Mouse (Mus musculus): ENCODE results near the gene Sf3b5. TPM values are rescaled to one million over a fixed set of nuclear protein-coding genes. Genes with fewer than 3 reads are reported as not detected.
A peak's percentile ranks its signal among the peaks of the same experiment; 100 is the strongest.

Sf3b5 gene
- polyA plus RNA-seq (2014; fragmentation: Nextera tagmentation; extraction: Ambion mirVana), result 38.3 and 40.7 TPM in 2 replicates

DNA sequence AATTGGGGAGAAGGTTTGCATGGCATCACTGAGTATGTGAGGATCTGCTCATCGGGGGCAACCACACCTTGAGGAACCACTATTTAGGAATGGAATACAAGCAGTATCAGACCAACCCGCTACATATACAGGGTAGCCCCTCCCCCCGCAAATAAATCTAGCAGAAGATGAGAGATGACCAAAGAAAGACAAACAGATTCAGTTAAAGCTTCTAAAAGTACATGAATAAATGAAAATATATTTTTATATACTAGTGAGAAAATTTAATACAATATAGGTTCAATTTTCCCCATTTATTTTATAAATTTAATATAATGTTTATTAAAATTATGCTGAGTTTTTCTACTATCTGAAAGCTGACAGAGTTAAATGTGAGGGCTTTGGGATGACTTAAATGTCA lies at the start of gene Sf3b5:
TSS of gene Sf3b5 (plus strand) at position 301 of the 400 bp plus-strand sequence.
- WGBS, result 93% methylated on average over 3 of the region's 3 CpGs
- no peak within 1 kb of the TSS for H3K9ac ChIP-seq (ENCODE audit: low read depth, low read length)
- H3K9me3 ChIP-seq (ENCODE audit: control insufficient read depth, low read length), result no peaks in the 10 kb centered on the region
- DNase-seq (ENCODE audit: low spot score) (no peak), ATAC-seq (ENCODE audit: low FRiP score) (no peak)
- H3K4me3 ChIP-seq (ENCODE audit: low read depth, low read length), result no peak within 1 kb of the TSS
- no peaks in the 10 kb centered on the region for H3K36me3 ChIP-seq (ENCODE audit: control insufficient read depth, insufficient read depth, low read length)
- H3K4me1 ChIP-seq (replicated peaks; ENCODE audit: control insufficient read depth, insufficient read depth, low read length), result 0 out of 2 replicates have a peak, but pooled peaks cover 2% of the 10 kb centered on the region
- H3K27ac ChIP-seq (ENCODE audit: low read depth, low read length), result no peak within 1 kb of the TSS
- no peak within 1 kb of the TSS for H3K4me2 ChIP-seq (replicated peaks; ENCODE audit: low read depth, low read length)
- no peaks in the 10 kb centered on the region for H3K27me3 ChIP-seq (ENCODE audit: control insufficient read depth, insufficient read depth, low read length)

GRCm38 (mm10) chr10:12955831-12956230 lies 49.3 kb upstream of the Sf3b5 start:
- no peak for DNase-seq (ENCODE audit: low spot score)
- H3K4me3 ChIP-seq (ENCODE audit: low read depth, low read length), result no peak overlapping the region
- no peak overlapping the region for H3K4me2 ChIP-seq (replicated peaks; ENCODE audit: low read depth, low read length)
- H3K9ac ChIP-seq (ENCODE audit: low read depth, low read length), result no peak overlapping the region
- ATAC-seq (ENCODE audit: low FRiP score), result no peak
- no peak overlapping the region for H3K27ac ChIP-seq (ENCODE audit: low read depth, low read length)
- H3K36me3 ChIP-seq (ENCODE audit: control insufficient read depth, insufficient read depth, low read length), result no peaks in the 10 kb centered on the region
- 67% methylated on average over 1 of the region's 1 CpGs for WGBS
- no peaks in the 10 kb centered on the region for H3K27me3 ChIP-seq (ENCODE audit: control insufficient read depth, insufficient read depth, low read length)
- H3K9me3 ChIP-seq (ENCODE audit: control insufficient read depth, low read length), result no peaks in the 10 kb centered on the region
- no peaks in the 10 kb centered on the region for H3K4me1 ChIP-seq (replicated peaks; ENCODE audit: control insufficient read depth, insufficient read depth, low read length)

- ATAC-seq (ENCODE audit: low FRiP score), result no peak
- no peak for DNase-seq (ENCODE audit: low spot score)
- Histone ChIP-seq H3K27me3 (ENCODE audit: control insufficient read depth, insufficient read depth, low read length) (no peaks in the 10 kb centered on the region), H3K9me3 (ENCODE audit: control insufficient read depth, low read length) (no peaks in the 10 kb centered on the region), H3K27ac (ENCODE audit: low read depth, low read length) (no peak overlapping the region), H3K4me2 (replicated peaks; ENCODE audit: low read depth, low read length) (no peak overlapping the region), H3K4me1 (replicated peaks; ENCODE audit: control insufficient read depth, insufficient read depth, low read length) (no peaks in the 10 kb centered on the region), H3K4me3 (ENCODE audit: low read depth, low read length) (no peak overlapping the region), H3K36me3 (ENCODE audit: control insufficient read depth, insufficient read depth, low read length) (no peaks in the 10 kb centered on the region), H3K9ac (ENCODE audit: low read depth, low read length) (no peak overlapping the region)
- WGBS, result 70% methylated on average over 4 of the region's 4 CpGs
These were observed 47.9 kb upstream of the Sf3b5 start for GRCm38 (mm10) chr10:12957271-12957670.

GRCm38 (mm10) chr10:12961546-12961945 lies 43.6 kb upstream of the Sf3b5 start:
- Histone ChIP-seq H3K27me3 (ENCODE audit: control insufficient read depth, insufficient read depth, low read length) (0 out of 2 replicates have a peak, but pooled peaks cover 2% of the 10 kb centered on the region), H3K9me3 (ENCODE audit: control insufficient read depth, low read length) (no peaks in the 10 kb centered on the region), H3K27ac (ENCODE audit: low read depth, low read length) (no peak overlapping the region), H3K9ac (ENCODE audit: low read depth, low read length) (no peak overlapping the region), H3K4me2 (replicated peaks; ENCODE audit: low read depth, low read length) (no peak overlapping the region), H3K4me3 (ENCODE audit: low read depth, low read length) (no peak overlapping the region), H3K4me1 (replicated peaks; ENCODE audit: control insufficient read depth, insufficient read depth, low read length) (peaks cover 2% of the 10 kb centered on the region; the same call in 1 of the 2 replicates), H3K36me3 (ENCODE audit: control insufficient read depth, insufficient read depth, low read length) (no peaks in the 10 kb centered on the region)
- DNase-seq (ENCODE audit: low spot score) (no peak), ATAC-seq (ENCODE audit: low FRiP score) (no peak)
- WGBS, result 91% methylated on average over 8 of the region's 8 CpGs

- H3K9me3 ChIP-seq (ENCODE audit: control insufficient read depth, low read length), result no peaks in the 10 kb centered on the region
- H3K27me3 ChIP-seq (ENCODE audit: control insufficient read depth, insufficient read depth, low read length), result 0 out of 2 replicates have a peak, but pooled peaks cover 2% of the 10 kb centered on the region
- H3K9ac ChIP-seq (ENCODE audit: low read depth, low read length), result no peak overlapping the region
- H3K4me2 ChIP-seq (replicated peaks; ENCODE audit: low read depth, low read length), result no peak overlapping the region
- DNase-seq (ENCODE audit: low spot score) (no peak), ATAC-seq (ENCODE audit: low FRiP score) (no peak)
- H3K4me1 ChIP-seq (replicated peaks; ENCODE audit: control insufficient read depth, insufficient read depth, low read length), result peaks cover 2% of the 10 kb centered on the region; the same call in 1 of the 2 replicates
- no peak overlapping the region for H3K27ac ChIP-seq (ENCODE audit: low read depth, low read length)
- no peaks in the 10 kb centered on the region for H3K36me3 ChIP-seq (ENCODE audit: control insufficient read depth, insufficient read depth, low read length)
- H3K4me3 ChIP-seq (ENCODE audit: low read depth, low read length), result no peak overlapping the region
These were observed 42.9 kb upstream of the Sf3b5 start for GRCm38 (mm10) chr10:12962238-12962637.

DNA sequence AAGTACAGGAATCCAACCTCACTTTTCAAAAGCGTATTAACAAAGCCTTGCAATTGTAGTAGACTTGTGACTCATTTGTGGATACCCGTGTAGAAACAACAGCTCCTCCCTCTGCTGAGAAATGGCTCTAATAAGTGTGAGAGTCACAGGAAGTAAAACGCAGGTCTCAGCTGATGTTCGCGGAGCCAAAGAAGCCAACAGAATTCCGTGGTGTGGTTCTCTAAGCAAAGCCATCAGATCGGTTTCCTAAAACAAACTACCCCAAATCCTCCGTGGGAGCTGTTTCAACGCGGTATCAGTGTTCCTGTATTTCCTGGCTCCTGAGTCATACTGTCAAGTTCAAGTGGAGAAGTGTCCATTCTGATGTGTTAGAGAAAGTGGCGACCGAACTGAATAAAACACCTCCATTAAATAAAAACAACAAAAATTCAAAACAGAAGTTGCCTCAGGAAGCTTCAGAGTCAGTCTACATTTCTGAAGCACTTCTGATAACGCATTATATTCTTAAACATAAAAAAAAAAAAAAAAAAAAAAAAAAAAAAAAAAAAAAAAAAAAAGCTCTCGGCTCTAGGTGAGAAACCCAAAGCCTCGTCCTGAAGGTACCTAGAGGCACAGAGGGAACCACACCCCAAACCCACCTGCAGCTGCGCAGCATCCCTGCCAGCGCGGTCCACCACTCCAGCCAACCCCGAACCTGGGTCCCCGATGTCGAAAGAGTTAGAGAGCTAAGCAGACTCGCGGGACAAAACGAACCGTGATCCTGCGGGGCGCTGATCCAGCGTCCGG lies 41.6 kb upstream of the Sf3b5 start:
- Histone ChIP-seq H3K27me3 (ENCODE audit: control insufficient read depth, insufficient read depth, low read length) (0 out of 2 replicates have a peak, but pooled peaks cover 2% of the 10 kb centered on the region), H3K9me3 (ENCODE audit: control insufficient read depth, low read length) (no peaks in the 10 kb centered on the region), H3K4me1 (replicated peaks; ENCODE audit: control insufficient read depth, insufficient read depth, low read length) (peaks cover 2% of the 10 kb centered on the region; the same call in 1 of the 2 replicates), H3K27ac (ENCODE audit: low read depth, low read length) (no peak overlapping the region), H3K9ac (ENCODE audit: low read depth, low read length) (peak overlapping the region; percentile 57), H3K4me3 (ENCODE audit: low read depth, low read length) (peak overlapping the region; percentile 70), H3K4me2 (replicated peaks; ENCODE audit: low read depth, low read length) (peak overlapping the region; percentile 86), H3K36me3 (ENCODE audit: control insufficient read depth, insufficient read depth, low read length) (no peaks in the 10 kb centered on the region)
- ATAC-seq (ENCODE audit: low FRiP score), result peak; percentile 63; the same call in 1 of the 2 replicates
- peak; percentile 46 for DNase-seq (ENCODE audit: low spot score)
- 5% methylated on average over 29 of the region's 29 CpGs for WGBS

DNA sequence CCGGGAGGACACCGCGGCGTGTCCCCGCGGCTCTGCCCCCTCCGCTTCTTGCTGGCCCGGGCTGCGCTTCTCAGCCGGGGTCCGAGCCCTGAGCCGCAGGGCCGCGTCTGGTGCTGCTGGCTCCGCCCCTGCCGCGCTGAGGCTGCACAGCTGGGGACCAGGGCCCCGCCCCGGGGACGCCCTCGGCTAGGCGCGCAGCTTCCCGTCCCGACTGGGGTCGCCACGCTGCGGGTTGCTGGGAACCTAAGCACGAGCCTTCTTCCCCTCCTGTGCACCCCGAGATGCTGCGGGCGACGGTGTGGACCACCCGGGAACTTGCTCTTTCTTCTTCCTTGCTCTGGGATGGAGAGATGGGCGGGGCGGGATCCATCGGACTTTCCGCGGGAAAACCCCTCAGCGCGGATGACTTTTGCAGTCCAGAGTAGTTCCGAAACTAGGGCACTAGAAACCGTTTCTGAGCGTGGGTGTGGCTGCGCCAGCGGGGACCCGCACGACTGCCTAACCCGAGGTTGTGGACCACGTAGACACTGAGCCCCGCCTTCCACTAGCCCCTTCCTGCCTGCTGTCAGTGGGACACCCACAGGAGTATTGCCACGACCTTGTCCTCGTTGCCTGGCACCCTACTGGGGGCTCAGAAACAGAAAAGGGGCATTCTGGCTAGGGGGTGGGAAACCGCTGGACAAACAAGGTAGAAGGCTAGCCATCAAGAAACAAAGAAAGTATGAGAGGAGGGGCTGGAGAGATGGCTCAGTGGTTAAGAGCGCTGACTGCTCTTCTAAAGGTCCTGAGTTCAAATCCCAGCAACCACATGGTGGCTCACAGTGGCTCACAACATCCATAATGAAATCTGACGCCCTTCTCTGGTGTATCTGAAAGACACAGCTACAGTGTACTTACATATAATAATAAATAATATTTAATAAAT lies 40.7 kb upstream of the Sf3b5 start, which contains the start of gene Stx11:
TSS of gene Stx11 (minus strand) at position 148 of the 925 bp plus-strand sequence.
- Histone ChIP-seq H3K4me2 (replicated peaks; ENCODE audit: low read depth, low read length) (peak within 1 kb of the TSS; percentile 86), H3K4me1 (replicated peaks; ENCODE audit: control insufficient read depth, insufficient read depth, low read length) (peaks cover 2% of the 10 kb centered on the region; the same call in 1 of the 2 replicates), H3K4me3 (ENCODE audit: low read depth, low read length) (peak within 1 kb of the TSS; percentile 70), H3K27ac (ENCODE audit: low read depth, low read length) (no peak within 1 kb of the TSS), H3K27me3 (ENCODE audit: control insufficient read depth, insufficient read depth, low read length) (0 out of 2 replicates have a peak, but pooled peaks cover 2% of the 10 kb centered on the region), H3K9me3 (ENCODE audit: control insufficient read depth, low read length) (no peaks in the 10 kb centered on the region), H3K9ac (ENCODE audit: low read depth, low read length) (peak within 1 kb of the TSS; percentile 57), H3K36me3 (ENCODE audit: control insufficient read depth, insufficient read depth, low read length) (no peaks in the 10 kb centered on the region)
- ATAC-seq (ENCODE audit: low FRiP score), result peak; percentile 95
- WGBS, result 3% methylated on average over 47 of the region's 56 CpGs
- peak; percentile 82 for DNase-seq (ENCODE audit: low spot score)

DNA sequence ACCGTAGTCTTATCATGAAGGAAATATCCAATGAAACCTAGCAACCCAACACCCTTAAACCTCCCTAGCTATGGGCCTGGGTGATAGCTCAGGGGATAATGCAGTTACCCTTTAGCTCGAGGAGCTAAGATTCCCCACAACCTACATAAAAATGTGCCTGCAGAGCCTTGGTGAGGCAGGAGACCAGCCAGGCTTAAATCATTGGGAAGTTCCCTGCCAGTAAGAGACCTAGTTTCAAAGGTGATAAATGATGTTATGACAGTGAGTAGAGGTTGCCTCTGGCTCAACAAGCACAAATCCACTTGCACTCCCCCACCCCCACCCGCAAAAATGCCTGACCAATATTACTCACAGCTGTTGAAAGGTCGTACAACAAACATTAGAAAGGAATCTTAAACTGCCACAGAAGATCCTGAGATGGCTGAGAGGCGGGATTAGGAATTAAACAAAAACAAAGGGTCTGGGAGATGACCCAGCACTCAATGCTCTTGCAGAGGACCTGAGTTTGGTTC lies 39.4 kb upstream of the Sf3b5 start:
- Histone ChIP-seq H3K4me2 (replicated peaks; ENCODE audit: low read depth, low read length) (no peak overlapping the region), H3K27ac (ENCODE audit: low read depth, low read length) (no peak overlapping the region), H3K4me1 (replicated peaks; ENCODE audit: control insufficient read depth, insufficient read depth, low read length) (peaks cover 2% of the 10 kb centered on the region; the same call in 1 of the 2 replicates), H3K9ac (ENCODE audit: low read depth, low read length) (no peak overlapping the region), H3K27me3 (ENCODE audit: control insufficient read depth, insufficient read depth, low read length) (0 out of 2 replicates have a peak, but pooled peaks cover 2% of the 10 kb centered on the region), H3K9me3 (ENCODE audit: control insufficient read depth, low read length) (no peaks in the 10 kb centered on the region), H3K36me3 (ENCODE audit: control insufficient read depth, insufficient read depth, low read length) (no peaks in the 10 kb centered on the region), H3K4me3 (ENCODE audit: low read depth, low read length) (no peak overlapping the region)
- DNase-seq (ENCODE audit: low spot score) (no peak), ATAC-seq (ENCODE audit: low FRiP score) (no peak)
- 78% methylated on average over 5 of the region's 5 CpGs for WGBS
